ENCODE assay signal across 15 mouse cellular contexts in genomic region chr9:88363102-88363501, GRCm38 (mm10). TPM values are rescaled to one million over a fixed set of nuclear protein-coding genes. Genes with fewer than 3 reads are reported as not detected.
A peak's percentile ranks its signal among the peaks of the same experiment; 100 is the strongest.
DNase-seq lines count a peak whose midpoint lies in the region; ATAC-seq lines count a peak whose summit lies in the region.
"Had no signal": no experiment of that assay in that cellular context is flagged by ENCODE, and none has a peak within 500 bp of the region (broad histone marks: within the 10 kb centered on the region; RNA-seq: fewer than 3 reads in every experiment).

No protein-coding gene starts in this region.

- peaks cover 18% of the 10 kb centered on the region for H3K4me1 ChIP-seq in limb, embryonic 15.5 days
- peaks cover 8% of the 10 kb centered on the region for H3K4me1 ChIP-seq in limb, embryonic 10.5 days

- no peak for ATAC-seq in limb, embryonic 15.5 days (ENCODE audit: insufficient number of reproducible peaks, low FRiP score, low TSS enrichment, low read depth)
- ATAC-seq: Patski had no signal

- H3K9ac ChIP-seq in limb, embryonic 15.5 days = no peak overlapping the region
- H3K9ac ChIP-seq: neural tube, embryonic 13.5 days had no signal

- 89% methylated on average over 3 of the region's 3 CpGs for WGBS in limb, embryonic 15.5 days
- WGBS in limb, embryonic 10.5 days = 98% methylated on average over 3 of the region's 3 CpGs

- no peak overlapping the region for H3K4me3 ChIP-seq in limb, embryonic 15.5 days
- no peak overlapping the region for H3K4me3 ChIP-seq in limb, embryonic 10.5 days
- H3K4me3 ChIP-seq: neural tube, embryonic 13.5 days had no signal

- no peak overlapping the region for H3K4me2 ChIP-seq in limb, embryonic 15.5 days
- H3K4me2 ChIP-seq: neural tube, embryonic 13.5 days had no signal

- H3K36me3 ChIP-seq in limb, embryonic 15.5 days = peaks cover 16% of the 10 kb centered on the region
- H3K36me3 ChIP-seq in limb, embryonic 10.5 days = no peaks in the 10 kb centered on the region
- H3K36me3 ChIP-seq: neural tube, embryonic 13.5 days had no signal

- no peaks in the 10 kb centered on the region for H3K9me3 ChIP-seq in limb, embryonic 15.5 days
- H3K9me3 ChIP-seq in limb, embryonic 10.5 days (replicated peaks) = no peaks in the 10 kb centered on the region
- H3K9me3 ChIP-seq: neural tube, embryonic 13.5 days had no signal

- H3K27me3 ChIP-seq in limb, embryonic 15.5 days = no peaks in the 10 kb centered on the region
- no peaks in the 10 kb centered on the region for H3K27me3 ChIP-seq in limb, embryonic 10.5 days (ENCODE audit: low read depth, poor library complexity, severe bottlenecking)
- H3K27me3 ChIP-seq: neural tube, embryonic 13.5 days; Patski had no signal

- DNase-seq in heart, adult 9 months (ENCODE audit: low spot score in 2 of 2) = peak; percentile 11 to 15
- DNase-seq in heart, adult 11 months = no peak
- DNase-seq in limb, embryonic 10.5 days (ENCODE audit: low spot score) = no peak
- DNase-seq in cerebellum, adult 11 months = peak; percentile 82
- DNase-seq in cerebellum, postnatal 25 days = peak; percentile 87 to 88
- no peak for DNase-seq in kidney, postnatal 14 days
- DNase-seq in kidney, postnatal 4 days = no peak
- DNase-seq: B cell, adult 2 months; gastrocnemius, postnatal 25 days; kidney, adult 8-10 months; lung, adult 18-20 months; lung, postnatal 4 days had no signal

- H3K27ac ChIP-seq in limb, embryonic 15.5 days = 0 out of 2 replicates have a peak overlapping the region, but pooled peaks have one; percentile 90
- no peak overlapping the region for H3K27ac ChIP-seq in limb, embryonic 10.5 days
- H3K27ac ChIP-seq: neural tube, embryonic 13.5 days had no signal

RNA-seq across cellular contexts. Expression of gene Nt5e, which starts 36.1 kb away (rescaled TPM):
- polyA plus RNA-seq in limb, embryonic 15.5 days (2015; fragmentation: Nextera tagmentation; extraction: Ambion mirVana) = 39.3 and 40.2 TPM in 2 replicates
- polyA plus RNA-seq in limb, embryonic 10.5 days (2016; fragmentation: Nextera tagmentation; extraction: Ambion mirVana) = 0.97 and 1.6 TPM in 2 replicates

Comparison
In these comparisons a context has a peak if more than half of its experiments do, and no peak if none do; other contexts are left out.
1. DNase-seq: peak in heart, adult 9 months (2 of 2), cerebellum, adult 11 months (single experiment) and cerebellum, postnatal 25 days (2 of 2); none in heart, adult 11 months (single experiment), limb, embryonic 10.5 days (single experiment), kidney, postnatal 14 days (single experiment) and kidney, postnatal 4 days (0 of 2).
2. RNA of gene Nt5e, which starts 36.1 kb away (polyA plus RNA-seq): 39.3 to 40.2 TPM in limb, embryonic 15.5 days; 0.97 to 1.6 TPM in limb, embryonic 10.5 days; every median in the first group is over 10 times any median in the second.